Mouse (Mus musculus) urinary bladder, postnatal 25 days (tissue): Measurements from ENCODE around the gene March9.
"Not testable (repeated sequence)": the region's sequence is repeated elsewhere in the genome, so short reads cannot be mapped to it uniquely, and the experiment has no call there.

Source experiments
- DNase-seq: peaks from one replicate; pipeline ENCODE4 v3.0.0; 2022; ENCODE audit warnings: low spot score

The March9 gene

DNA sequence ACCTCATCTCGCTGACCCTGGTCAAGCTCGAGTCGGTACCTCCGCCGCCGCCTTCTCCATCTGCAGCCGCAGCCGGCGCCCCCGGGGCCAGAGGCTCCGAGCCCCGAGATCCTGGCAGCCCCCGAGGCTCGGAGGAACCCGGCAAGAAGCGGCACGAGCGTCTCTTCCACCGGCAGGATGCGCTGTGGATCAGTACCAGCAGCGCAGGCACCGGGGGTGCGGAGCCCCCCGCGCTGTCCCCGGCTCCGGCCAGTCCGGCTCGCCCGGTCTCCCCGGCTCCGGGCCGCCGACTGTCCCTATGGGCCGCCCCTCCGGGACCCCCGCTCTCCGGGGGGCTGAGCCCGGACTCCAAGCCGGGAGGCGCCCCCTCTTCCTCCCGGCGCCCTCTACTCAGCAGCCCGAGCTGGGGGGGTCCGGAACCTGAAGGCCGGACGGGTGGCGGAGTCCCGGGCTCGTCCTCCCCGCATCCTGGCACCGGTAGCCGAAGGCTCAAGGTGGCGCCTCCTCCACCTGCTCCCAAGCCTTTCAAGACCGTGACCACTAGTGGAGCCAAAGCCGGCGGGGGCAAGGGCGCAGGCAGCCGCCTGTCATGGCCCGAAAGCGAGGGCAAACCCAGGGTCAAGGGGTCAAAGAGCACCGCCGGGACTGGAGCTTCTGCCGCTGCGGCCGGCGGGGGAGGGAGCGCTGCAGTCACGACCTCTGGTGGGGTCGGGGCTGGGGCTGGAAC, 19.8 kb upstream of the March9 start:
- DNase-seq, result no peak

- DNase-seq, result no peak
These were observed 18.9 kb upstream of the March9 start for GRCm38 (mm10) chr10:127078677-127079575.

DNA sequence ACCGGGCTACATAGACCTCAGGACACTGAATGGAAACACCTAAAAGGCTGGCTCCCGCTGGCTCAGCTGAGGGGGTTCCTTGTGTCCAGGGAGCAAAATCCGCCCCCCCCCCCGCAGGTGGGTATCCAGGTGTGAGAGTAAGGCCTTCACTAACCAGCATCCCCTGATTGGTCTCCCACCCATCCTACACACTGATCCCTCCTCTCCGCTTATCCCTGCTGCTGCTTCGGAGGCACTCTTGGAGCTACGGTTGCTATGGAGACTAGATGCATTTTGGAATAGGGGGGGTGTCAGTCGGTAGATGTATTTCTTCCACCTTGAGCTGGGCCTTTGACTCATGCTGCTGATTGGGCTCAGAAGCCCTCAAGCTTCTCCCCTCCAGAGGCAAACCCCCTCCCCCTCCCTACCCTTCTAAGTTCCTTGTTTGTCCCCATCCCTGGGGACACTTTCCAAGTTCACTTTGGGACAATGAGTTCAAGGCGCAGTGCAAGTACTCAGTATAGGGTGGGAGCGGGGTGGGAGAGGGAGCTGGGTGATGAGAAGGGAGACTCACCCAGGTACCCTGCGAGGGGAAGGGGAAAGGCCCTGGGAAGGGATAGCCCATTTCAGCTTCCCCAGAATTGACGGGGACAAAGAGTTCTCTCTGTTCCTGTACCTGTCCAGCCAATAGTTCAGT, 18.2 kb upstream of the March9 start:
- DNase-seq, result no peak

GRCm38 (mm10) chr10:127077515-127077914, 17.5 kb upstream of the March9 start:
- DNase-seq, result no peak

- no peak for DNase-seq
These were observed 16.1 kb upstream of the March9 start for GRCm38 (mm10) chr10:127076082-127076481.

GRCm38 (mm10) chr10:127075651-127076050, 15.7 kb upstream of the March9 start:
- DNase-seq, result no peak

DNA sequence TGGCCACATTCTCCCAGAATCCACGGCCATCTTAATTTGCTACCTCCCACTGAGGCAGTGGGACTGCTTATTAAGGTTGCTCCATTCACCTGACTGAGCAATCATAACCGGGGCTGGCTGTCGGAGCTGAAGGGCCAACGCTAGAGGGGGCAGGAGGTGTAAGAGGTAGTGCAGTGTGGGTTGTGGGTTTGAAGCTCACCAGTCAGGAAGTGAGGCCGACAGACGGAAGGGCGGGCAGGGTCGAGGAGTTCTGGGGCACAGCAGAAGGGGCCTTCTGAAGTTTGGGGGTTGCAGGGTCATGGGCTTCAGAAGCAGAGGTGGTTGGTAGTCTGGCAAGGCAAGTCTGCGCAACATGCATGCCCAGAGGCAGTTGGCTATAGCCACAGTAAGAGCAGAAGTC, 15.1 kb upstream of the March9 start, which contains the start of gene Agap2:
Gene Agap2 (plus strand): TSS at position 205 of the 400 bp plus-strand sequence.
- no peak for DNase-seq

- DNase-seq, result no peak
These were observed 14.0 kb upstream of the March9 start for GRCm38 (mm10) chr10:127073981-127074380.

DNA sequence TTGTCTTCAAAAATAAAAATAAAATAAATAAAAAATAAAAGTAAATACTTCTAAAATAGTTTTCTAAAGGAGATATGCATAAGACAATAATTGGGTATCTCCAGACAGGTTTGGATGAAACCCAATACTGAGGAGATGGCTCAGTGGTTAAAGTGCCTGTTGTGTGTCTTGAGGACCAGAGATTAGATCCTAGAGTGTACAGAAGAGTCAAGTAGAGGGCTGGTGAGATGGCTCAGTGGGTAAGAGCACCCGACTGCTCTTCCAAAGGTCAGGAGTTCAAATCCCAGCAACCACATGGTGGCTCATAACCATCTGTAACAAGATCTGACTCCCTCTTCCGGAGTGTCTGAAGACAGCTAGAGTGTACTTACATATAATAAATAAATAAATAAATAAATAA, 13.0 kb upstream of the March9 start:
- not testable (repeated sequence) for DNase-seq

GRCm38 (mm10) chr10:127072270-127072669, 12.3 kb upstream of the March9 start:
- DNase-seq, result not testable (repeated sequence)

- DNase-seq, result no peak
These were observed 11.2 kb upstream of the March9 start for GRCm38 (mm10) chr10:127071203-127071602.

DNA sequence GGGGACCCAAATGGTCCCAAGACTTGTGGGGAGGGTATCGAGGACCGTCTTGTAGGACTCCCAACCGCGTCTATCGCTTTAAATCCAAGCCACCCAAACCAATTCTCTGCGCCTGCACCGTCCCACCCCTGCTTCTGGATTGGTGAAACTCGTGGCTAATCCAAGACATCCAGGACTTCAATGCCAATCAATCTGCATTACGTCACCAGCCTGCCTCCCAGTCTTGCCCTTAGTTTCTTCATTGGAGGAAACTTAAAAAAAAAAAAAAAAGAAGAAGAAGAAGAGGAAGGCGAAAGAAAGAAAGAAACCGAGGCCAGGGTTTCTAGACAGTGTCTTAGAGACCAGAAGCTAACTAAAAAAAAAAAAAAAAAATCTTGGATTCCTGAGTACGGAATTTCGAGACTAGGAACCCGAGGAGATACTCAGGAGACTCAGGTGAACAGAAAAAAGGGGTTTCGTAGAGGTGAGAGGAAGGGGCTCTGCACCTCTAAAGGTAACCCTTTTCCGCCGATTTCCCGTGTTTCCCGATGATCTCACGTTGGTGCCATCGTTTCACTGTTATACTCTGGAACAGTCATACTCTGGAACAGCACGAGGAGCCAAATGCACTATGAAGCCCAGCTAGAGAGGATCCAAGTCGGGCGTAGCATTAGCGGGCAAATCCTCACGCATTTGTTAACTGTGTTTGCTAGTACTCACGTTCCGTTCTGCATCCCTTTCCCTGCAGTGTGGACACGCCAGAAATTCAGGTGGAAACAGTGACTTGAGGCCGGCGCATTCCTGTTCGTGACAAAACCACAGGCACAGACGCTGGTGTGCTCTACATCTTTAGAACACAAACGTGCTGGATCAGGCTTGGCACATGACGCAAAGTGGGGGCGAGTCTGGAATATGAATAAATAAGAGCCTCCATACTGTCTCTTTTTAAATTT, 10.5 kb upstream of the March9 start, which contains the start of gene Tspan31:
Gene Tspan31 (minus strand): TSS at position 75 of the 932 bp plus-strand sequence.
- DNase-seq, result peak; percentile 74

DNA sequence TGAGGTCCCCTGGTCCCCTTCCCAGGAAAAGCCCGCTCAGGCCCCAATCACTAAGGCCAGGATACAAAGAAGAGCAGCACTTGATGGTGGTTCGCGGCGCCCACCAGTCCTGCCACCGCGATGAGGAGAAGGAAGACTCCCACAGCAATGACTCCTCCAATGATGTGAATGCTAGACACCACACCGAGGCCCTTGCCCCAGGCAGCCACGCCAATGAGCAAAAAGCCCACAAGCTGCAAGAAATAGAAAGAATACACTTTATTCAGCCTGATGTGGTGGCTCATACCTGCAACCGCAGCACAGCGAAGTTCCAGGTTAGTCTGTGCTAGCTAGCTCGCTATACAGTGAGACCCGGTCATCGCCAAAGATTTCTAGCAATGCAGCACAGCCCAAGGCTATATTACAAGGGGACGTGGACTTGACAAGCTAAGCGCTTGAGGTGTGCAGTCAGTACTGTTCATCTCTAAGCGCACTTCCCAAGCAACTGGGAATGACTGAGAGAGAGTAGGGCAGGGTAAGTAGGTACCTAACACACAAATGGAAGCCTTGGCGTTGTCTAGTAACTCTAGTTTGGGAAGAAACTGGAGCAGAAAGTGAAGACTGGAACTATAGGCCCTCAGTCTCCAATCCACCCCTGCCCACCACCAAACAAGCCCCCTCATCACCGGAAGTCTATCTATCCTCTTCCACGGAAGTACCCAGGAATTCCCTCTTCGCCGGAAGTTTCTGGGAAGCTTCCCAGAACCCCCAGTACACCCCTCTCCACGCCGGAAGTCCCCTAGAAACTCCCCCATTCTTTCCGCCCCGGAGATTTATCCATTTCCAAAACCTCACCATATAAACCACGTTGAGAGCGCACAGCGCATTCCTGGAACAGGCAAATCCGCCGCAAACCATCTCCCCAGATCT, 9.6 kb upstream of the March9 start:
- no peak for DNase-seq

DNA sequence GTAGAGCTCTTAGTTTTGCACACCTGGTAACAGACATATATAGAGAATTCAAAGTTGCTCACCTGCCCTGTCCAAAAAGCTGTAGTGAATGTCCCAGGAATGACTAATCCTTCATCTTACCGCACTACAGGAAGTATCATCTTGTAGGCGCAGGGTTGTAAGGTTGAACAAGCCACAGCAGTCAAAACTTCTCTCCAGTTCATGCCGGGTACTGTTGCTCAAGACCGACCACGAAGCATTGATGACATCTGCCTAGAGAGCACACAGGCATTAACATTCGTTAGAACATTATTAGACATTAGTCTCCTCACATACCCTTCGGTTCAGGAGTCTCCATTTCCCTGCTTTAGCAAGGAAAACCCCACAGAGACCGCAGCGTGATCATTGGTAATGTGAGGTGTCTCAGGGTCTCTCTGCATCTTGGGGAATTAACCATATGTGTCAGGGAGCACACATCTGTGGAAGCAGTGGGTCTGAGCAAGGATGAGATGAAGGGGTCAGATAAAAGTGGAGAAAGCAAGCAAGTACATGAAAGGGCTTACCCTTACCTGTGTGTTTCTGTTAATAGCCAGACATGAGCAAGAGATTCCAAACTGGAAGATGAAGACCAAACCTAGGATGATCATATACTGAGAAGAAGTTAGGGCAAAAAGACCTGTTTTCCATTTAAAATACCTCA, 8.5 kb upstream of the March9 start:
- DNase-seq, result no peak

DNA sequence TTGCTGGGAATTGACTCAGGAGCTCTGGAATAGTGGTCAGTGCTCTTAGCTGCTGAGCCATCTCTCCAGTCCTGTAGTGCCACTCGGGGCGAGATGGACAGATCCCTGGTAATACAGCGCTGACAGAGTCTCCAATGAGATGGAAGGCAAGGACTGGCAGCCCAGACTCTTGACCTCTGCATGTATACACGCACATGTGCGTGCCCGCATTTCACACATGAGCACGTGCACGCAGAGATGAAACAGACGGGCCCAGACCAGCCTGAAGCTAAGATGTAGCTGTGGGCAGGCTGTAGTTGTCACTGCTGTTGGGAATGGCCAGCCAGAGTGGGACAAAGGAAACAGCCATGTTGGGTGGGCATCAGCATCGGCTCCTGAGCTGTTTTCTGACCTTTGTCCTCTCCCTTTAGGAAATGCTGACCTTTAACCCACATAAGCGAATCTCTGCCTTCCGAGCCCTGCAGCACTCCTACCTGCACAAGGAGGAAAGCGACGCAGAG, 6.6 kb upstream of the March9 start:
- no peak for DNase-seq

DNA sequence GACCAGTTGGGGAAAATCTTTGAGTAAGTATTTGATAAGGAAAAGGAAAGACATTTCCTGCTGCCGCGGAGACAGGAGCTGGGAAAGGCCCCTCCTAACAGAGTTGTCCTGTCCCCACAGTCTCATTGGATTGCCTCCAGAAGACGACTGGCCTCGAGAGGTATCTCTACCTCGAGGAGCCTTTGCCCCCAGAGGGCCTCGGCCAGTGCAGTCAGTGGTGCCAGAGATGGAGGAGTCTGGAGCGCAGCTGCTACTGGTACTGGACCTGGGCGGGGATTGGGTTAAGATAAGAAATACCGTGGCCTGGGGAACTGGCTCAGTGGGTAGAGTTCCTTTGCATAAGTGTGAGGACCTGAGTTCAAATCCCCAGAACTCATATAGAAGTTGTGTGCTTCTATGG, 6.0 kb upstream of the March9 start:
- DNase-seq, result no peak

DNA sequence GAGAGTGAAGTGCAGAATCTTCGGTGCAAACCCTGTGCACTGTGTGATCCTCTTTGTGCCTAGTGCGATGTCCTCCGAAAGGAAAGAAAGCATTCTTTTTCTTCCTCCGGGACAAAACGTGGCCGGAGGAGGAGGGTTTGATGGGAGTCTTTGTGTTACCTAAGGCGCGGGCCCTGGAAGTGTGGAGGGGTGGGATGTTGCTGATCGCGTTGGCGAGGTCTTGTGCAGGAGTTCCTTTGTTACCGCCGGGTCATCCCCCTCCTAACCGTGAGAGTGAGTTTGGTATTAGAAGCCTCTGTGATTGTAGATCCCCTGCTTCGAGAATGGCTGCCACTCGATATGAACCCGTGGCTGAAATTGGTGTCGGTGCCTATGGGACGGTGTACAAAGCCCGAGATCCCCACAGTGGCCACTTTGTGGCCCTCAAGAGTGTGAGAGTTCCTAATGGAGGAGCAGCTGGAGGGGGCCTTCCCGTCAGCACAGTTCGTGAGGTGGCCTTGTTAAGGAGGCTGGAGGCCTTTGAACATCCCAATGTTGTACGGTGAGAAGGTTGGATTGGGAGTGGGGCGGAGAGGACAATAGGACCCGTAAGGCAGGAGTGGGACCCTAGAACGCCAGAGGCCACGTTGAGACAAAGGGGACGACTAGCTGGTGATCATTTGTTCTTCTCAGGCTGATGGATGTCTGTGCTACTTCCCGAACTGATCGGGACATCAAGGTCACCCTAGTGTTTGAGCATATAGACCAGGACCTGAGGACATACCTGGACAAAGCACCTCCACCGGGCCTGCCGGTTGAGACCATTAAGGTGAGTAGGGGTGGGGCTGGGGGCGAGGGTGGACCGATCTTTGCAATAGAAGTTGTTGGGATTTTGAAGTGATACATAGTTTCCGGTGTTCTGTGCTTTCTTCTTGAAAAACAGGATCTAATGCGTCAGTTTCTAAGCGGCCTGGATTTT, 4.2 kb upstream of the March9 start:
- DNase-seq, result no peak

GRCm38 (mm10) chr10:127063239-127063872, 3.4 kb upstream of the March9 start, which contains the start of gene Cdk4:
Gene Cdk4, plus strand, starts transcription at chr10:127063534.
- DNase-seq, result peak; percentile 98
